Mouse (Mus musculus) gastrocnemius, adult 8-10 months (tissue): ENCODE data around the gene Olfr724. TPM values are rescaled to one million over a fixed set of nuclear protein-coding genes. Genes with fewer than 3 reads are reported as not detected.
"Not testable (repeated sequence)": the region's sequence is repeated elsewhere in the genome, so short reads cannot be mapped to it uniquely, and the experiment has no call there.

ENCODE experiments used
- DNase-seq, 2 experiments: peaks; one replicate each; pipeline ENCODE4 v3.0.0; 2022; ENCODE audit warnings: low spot score in 2 of 2
- total RNA-seq, 4 experiments: library from RNA; stranded (reverse); gene quantifications; 2 replicates each; pipeline ENCODE4 v1.2.4; 2022

Olfr724 gene
- not detected for total RNA-seq

DNA sequence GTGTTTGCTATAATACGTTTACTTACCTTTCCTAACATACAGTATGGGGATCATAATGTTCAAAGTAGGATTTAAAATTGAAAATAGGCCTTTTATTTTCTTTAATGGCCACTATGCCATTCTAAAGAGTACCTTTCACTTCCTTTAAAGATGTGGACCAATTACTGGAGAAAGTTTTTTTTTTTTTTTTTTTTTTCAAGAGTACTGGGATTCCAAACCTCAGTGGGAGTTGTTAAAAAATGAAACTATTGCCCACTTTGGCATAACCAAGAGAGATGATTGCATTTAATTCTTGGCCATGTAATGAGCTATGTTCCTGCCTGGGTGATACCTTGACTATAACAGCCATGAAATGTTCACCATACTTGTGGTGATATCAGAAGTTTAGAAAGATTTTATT is at the start of gene Olfr724:
Gene Olfr724 (minus strand): TSS at position 101 of the 400 bp plus-strand sequence.
- DNase-seq: not testable (repeated sequence)

DNA sequence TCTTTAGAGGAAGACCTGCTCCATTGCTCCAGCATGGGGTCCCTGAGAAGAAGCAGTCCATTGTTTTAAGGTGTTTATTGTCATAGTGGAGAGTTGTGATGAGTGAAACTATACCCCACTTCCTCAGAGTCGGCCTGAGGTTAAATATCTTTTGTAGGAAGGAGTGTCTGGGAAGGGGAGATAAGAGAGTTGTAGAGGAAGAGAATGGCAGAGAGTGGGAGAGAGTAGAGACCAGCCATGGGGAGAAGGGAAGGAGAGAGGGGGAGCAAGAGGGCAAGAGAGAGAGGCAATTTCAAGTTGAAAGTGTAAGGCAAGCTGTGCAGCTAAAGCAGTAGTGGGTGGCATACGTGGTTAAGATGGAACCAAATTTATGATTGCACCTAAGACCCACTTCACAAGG is 7.2 kb downstream of the Olfr724 start:
- no peak for DNase-seq

DNA sequence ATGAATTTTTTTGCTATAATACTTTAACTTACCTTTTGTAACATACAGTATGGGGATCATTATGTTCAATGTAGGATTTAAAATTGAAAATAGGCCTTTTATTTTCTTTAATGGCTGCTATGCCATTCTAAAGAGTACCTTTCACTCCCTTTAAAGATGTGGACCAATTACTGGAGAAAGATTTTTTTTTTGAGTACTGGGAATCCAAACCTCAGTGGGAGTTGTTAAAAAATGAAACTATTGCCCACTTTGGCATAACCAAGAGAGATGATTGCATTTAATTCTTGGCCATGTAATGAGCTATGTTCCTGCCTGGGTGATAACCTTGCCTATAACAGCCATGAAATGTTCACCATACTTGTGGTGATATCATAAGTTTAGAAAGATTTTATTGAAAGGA is 31.4 kb downstream of the Olfr724 start, which contains the start of gene Olfr723:
Gene Olfr723 (minus strand): TSS at position 101 of the 400 bp plus-strand sequence.
- DNase-seq: not testable (repeated sequence)

Other genes starting within 250 kb of the Olfr724 start
- gene Armh4, start 179.9 kb downstream of the Olfr724 start, total RNA-seq: under 1 TPM; 0.70 to 0.99 (median 0.75) TPM
- gene Olfr722, start 61.3 kb downstream of the Olfr724 start, total RNA-seq: not detected
- gene Olfr723, start 31.5 kb downstream of the Olfr724 start, total RNA-seq: not detected
- gene Olfr725, start 77.1 kb upstream of the Olfr724 start, total RNA-seq: not detected
- not detected for gene Olfr726, start 127.7 kb upstream of the Olfr724 start, total RNA-seq
- gene Olfr727, start 159.9 kb upstream of the Olfr724 start, total RNA-seq: not detected
- not detected for gene Olfr728, start 179.4 kb upstream of the Olfr724 start, total RNA-seq
- not detected for gene Olfr729, start 189.6 kb upstream of the Olfr724 start, total RNA-seq
- not detected for gene Olfr730, start 224.9 kb upstream of the Olfr724 start, total RNA-seq